Mouse (Mus musculus) olfactory bulb, adult 2 months (tissue): ENCODE results near the gene Catsper4.

Experiments used
- CTCF ChIP-seq: fragments of 200-500 bp; IDR thresholded peaks from 2 replicates; pipeline ENCODE4 v1.5.1; 2012; ENCODE audit warnings: low read depth, mild to moderate bottlenecking, low read length, moderate library complexity; ENCODE audit not compliant: insufficient read depth
- POLR2A ChIP-seq: fragments of 200-500 bp; IDR thresholded peaks from 2 replicates; pipeline ENCODE4 v1.6.1; 2012; ENCODE audit warnings: mild to moderate bottlenecking, low read depth, low read length, moderate library complexity; ENCODE audit not compliant: insufficient read depth

- TF ChIP-seq POLR2A (no peak), CTCF (no peak)
These were observed at the start of gene Catsper4 for GRCm38 (mm10) chr4:134227194-134227593.
